Mouse (Mus musculus) heart, adult 2 months (tissue): ENCODE measurements around the gene Gtf3c6.

Experiments used
- CTCF ChIP-seq: fragments of 200-600 bp; IDR thresholded peaks from 2 replicates; pipeline ENCODE4 v1.8.1; 2022; ENCODE audit warnings: antibody characterized with exemption, mild to moderate bottlenecking, moderate library complexity
- EP300 ChIP-seq: fragments of 200-500 bp; IDR thresholded peaks from 2 replicates; pipeline ENCODE4 v1.6.1; 2011; ENCODE audit warnings: low read depth, low read length, control low read depth; ENCODE audit not compliant: insufficient read depth
- POLR2A ChIP-seq: fragments of 200-500 bp; IDR thresholded peaks from 2 replicates; pipeline ENCODE4 v1.6.1; 2011; ENCODE audit warnings: mild to moderate bottlenecking, low read depth, low read length, control low read depth; ENCODE audit not compliant: insufficient read depth

DNA sequence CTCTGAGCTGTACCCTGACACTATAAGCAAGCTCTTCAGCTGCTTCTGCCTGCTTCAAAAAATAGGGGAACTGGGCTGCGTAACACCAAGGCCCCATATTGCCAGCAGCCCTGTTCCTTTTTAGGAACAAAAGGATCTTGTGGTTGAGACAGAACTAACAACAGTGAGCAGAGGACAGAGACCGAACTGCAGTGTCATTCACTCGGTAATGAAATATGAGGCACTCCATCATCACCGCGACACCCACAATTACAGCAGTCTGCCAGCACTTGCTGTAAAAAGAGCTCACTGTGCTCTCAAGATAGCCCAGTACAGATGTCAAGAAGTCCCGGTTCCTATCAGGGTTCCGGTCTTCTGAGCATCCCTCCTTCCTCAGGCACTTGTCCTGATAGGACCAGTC lies 18.1 kb upstream of the Gtf3c6 start:
- TF ChIP-seq CTCF = no peak
- no peak for TF ChIP-seq POLR2A
- TF ChIP-seq EP300 = no peak
